Mouse (Mus musculus) cerebellum, adult 2 months (tissue): Measurements from ENCODE around the gene Sik2. TPM values are rescaled to one million over a fixed set of nuclear protein-coding genes. Genes with fewer than 3 reads are reported as not detected.

Source experiments
- DNase-seq, 2 experiments: peaks; one replicate each; pipeline ENCODE4 v3.0.0; 2021
- H3K27ac ChIP-seq: fragments of 200-500 bp; 2 replicates; pipeline ENCODE4 v1.5.1; 2012; ENCODE audit warnings: low read length, control low read depth, inconsistent platforms; ENCODE audit not compliant: insufficient read depth
- H3K27me3 ChIP-seq: fragments of 200-500 bp; 2 replicates; pipeline ENCODE4 v1.6.1; 2012; ENCODE audit warnings: inconsistent platforms, mild to moderate bottlenecking, low read length, moderate library complexity; ENCODE audit not compliant: control insufficient read depth, insufficient read depth
- H3K4me1 ChIP-seq: fragments of 200-500 bp; 2 replicates; pipeline ENCODE4 v1.6.1; 2011; ENCODE audit warnings: low read length; ENCODE audit not compliant: control insufficient read depth, insufficient read depth
- H3K4me3 ChIP-seq: fragments of 200-500 bp; replicated peaks from 2 replicates; pipeline ENCODE3; 2011; ENCODE audit warnings: mild to moderate bottlenecking, low read depth, low read length, control low read depth; ENCODE audit not compliant: insufficient read depth
- CTCF ChIP-seq: fragments of 200-500 bp; IDR thresholded peaks from 2 replicates; pipeline ENCODE4 v1.5.1; 2011; ENCODE audit warnings: low read depth, mild to moderate bottlenecking, control low read depth, low read length, moderate library complexity, borderline replicate concordance; ENCODE audit not compliant: insufficient read depth
- POLR2A ChIP-seq: fragments of 200-500 bp; IDR thresholded peaks from 2 replicates; pipeline ENCODE4 v1.6.1; 2011; ENCODE audit warnings: low read length, control low read depth, borderline replicate concordance; ENCODE audit not compliant: insufficient read depth
- WGBS: fragments of 180-500 bp; shearing (Covaris S2); methylation state at CpG from one replicate; pipeline ENCODE4 v1.1.7; 2018; 5-methylcytosine and 5-hydroxymethylcytosine counted together
- polyA plus RNA-seq: library from polyadenylated mRNA; depleted of rRNA; stranded (reverse); fragments of >200 nt; gene quantifications from 2 replicates; pipeline ENCODE4 v1.2.3, GENCODE M21; 2012

Sik2 gene
- polyA plus RNA-seq, 1 experiment: 23.6 TPM

DNA sequence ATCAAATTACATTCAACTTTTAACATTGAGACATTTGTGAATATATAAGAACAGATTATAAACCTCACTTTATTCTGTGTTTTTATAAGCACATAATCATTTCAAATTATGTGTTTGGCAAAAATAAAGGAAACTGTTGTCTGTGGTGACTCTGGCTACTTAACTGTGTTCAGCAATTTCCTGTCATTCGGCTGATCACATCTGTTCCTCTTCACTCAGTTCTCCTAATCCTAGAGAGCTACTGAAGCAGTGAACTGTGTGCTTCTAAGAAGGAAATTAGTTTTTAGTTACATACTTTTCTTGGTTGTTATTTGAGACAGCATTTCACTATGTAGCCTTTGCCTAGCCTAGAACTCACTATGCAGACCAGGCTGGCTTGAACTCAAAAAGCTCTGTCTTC lies 62.5 kb downstream of the Sik2 start:
- H3K27me3 ChIP-seq: no peaks in the 10 kb centered on the region
- TF ChIP-seq CTCF (no peak), POLR2A (no peak)
- 0 out of 2 replicates have a peak, but pooled peaks cover 2% of the 10 kb centered on the region for H3K4me1 ChIP-seq
- WGBS: 28% methylated on average over 1 of the region's 1 CpGs
- DNase-seq: no peak
- H3K4me3 ChIP-seq: no peak overlapping the region
- H3K27ac ChIP-seq: no peak overlapping the region

DNA sequence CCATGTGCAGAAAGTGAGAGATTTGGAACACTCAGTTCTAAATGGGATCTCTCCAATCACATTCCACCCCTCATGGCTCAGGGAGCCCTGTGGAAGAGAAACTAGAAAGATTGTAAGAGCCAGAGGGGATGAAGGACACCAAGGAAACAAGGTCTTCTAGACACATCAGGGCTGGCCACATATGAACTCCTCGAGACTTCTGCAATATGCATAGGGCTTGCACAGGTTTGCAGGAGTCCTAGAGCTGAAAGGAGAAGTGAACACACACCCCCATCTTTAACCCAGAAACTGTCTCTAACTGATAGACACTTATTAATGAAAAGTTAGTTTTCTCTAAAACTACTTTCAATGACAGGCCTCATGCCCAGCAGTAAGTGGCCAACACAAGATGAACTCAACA lies 64.0 kb downstream of the Sik2 start:
- DNase-seq: no peak
- H3K27ac ChIP-seq: no peak overlapping the region
- no peak overlapping the region for H3K4me3 ChIP-seq
- WGBS: 97% methylated on average over 1 of the region's 1 CpGs
- H3K27me3 ChIP-seq: no peaks in the 10 kb centered on the region
- TF ChIP-seq CTCF (no peak), POLR2A (no peak)
- 0 out of 2 replicates have a peak, but pooled peaks cover 2% of the 10 kb centered on the region for H3K4me1 ChIP-seq

- no peak for DNase-seq
- 0 out of 2 replicates have a peak, but pooled peaks cover 2% of the 10 kb centered on the region for H3K4me1 ChIP-seq
- H3K27me3 ChIP-seq: no peaks in the 10 kb centered on the region
- TF ChIP-seq POLR2A (no peak), CTCF (no peak)
- no peak overlapping the region for H3K27ac ChIP-seq
- 93% methylated on average over 2 of the region's 2 CpGs for WGBS
- no peak overlapping the region for H3K4me3 ChIP-seq
Measured at GRCm38 (mm10) chr9:50942711-50943110, 66.2 kb downstream of the Sik2 start.

DNA sequence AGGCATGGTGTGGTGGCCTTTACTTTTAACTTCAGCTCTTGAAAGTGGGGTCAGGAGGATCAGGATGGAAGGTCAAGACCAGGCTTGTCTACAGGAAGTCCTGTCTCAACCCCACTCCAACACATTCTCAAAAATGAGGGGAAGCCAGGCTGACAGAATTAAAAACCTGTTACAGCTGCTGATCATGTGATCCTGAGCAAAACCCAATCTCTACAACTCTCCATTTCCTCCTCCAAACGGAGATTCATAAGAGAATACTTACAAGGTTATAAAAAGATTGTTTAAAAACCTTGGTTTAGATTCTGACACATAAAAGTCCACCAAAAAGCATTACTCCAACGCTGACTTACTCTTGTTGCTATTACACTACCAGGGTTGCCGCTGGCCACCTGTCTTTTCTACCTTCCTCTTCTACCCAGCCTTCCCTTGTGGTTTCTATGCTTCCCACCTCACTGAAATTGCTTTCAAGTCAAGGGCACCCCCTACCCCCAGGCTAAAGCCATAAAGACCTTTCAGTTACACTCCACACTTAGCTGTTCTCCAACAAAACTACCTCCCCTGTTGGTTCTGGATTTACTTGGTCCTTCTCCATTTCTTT lies 67.0 kb downstream of the Sik2 start:
- Histone ChIP-seq H3K4me1 (0 out of 2 replicates have a peak, but pooled peaks cover 2% of the 10 kb centered on the region), H3K27ac (no peak overlapping the region), H3K4me3 (no peak overlapping the region), H3K27me3 (no peaks in the 10 kb centered on the region)
- no peak for DNase-seq
- no peak for TF ChIP-seq CTCF
- no peak for TF ChIP-seq POLR2A
- 90% methylated on average over 3 of the region's 3 CpGs for WGBS

GRCm38 (mm10) chr9:50929986-50930385 lies 78.9 kb downstream of the Sik2 start:
- no peak for TF ChIP-seq POLR2A
- no peak for TF ChIP-seq CTCF
- H3K27ac ChIP-seq: no peak overlapping the region
- H3K4me1 ChIP-seq: no peaks in the 10 kb centered on the region
- no peak overlapping the region for H3K4me3 ChIP-seq
- DNase-seq: no peak
- no peaks in the 10 kb centered on the region for H3K27me3 ChIP-seq

GRCm38 (mm10) chr9:50925801-50926200 lies 83.1 kb downstream of the Sik2 start:
- 95% methylated on average over 4 of the region's 4 CpGs for WGBS
- TF ChIP-seq CTCF (no peak), POLR2A (no peak)
- Histone ChIP-seq H3K4me3 (no peak overlapping the region), H3K27me3 (no peaks in the 10 kb centered on the region), H3K4me1 (no peaks in the 10 kb centered on the region), H3K27ac (no peak overlapping the region)
- no peak for DNase-seq

GRCm38 (mm10) chr9:50924454-50924853 lies 84.4 kb downstream of the Sik2 start:
- Histone ChIP-seq H3K27me3 (no peaks in the 10 kb centered on the region), H3K4me3 (no peak overlapping the region), H3K4me1 (no peaks in the 10 kb centered on the region), H3K27ac (no peak overlapping the region)
- no peak for TF ChIP-seq CTCF
- TF ChIP-seq POLR2A: no peak
- DNase-seq: no peak

DNA sequence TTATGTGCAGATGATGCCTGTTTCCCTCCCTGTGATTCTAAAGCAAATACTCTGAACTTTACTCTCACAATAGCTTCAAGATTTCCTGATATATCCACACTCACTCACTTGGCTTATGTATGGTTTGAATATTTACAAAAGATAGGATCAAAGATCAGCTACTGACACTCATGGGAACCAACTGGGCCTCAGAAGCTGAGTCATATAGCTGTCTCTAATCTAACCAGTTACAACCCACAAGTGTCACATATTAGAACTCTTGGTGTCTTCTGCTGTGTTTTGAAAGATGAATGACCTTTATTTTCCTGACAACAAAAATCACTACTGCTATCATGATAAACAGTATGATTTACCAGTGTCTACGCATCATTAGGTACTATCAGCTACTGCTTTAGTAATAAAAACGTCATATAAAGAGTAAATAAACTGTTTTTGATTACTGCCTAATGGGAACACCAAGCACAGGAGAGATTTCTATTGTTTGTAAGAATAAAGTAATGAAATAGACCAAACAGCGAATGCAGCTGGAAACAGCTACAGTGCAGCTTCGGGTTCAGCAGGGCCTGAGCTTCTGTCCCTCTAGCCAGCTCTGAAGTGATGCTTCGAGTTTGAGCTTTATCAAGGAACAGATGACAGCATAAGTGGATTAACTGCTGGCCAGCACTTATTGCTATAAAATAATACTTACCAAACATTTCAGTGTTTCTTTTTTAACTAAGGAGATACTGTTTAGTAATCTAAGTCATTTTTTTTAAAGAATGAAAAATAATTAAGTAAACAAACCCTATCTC lies 86.3 kb downstream of the Sik2 start:
- Histone ChIP-seq H3K27ac (no peak overlapping the region), H3K4me3 (no peak overlapping the region), H3K27me3 (no peaks in the 10 kb centered on the region), H3K4me1 (no peaks in the 10 kb centered on the region)
- WGBS: 78% methylated on average over 5 of the region's 5 CpGs
- no peak for DNase-seq
- TF ChIP-seq CTCF: no peak
- no peak for TF ChIP-seq POLR2A
